Mouse (Mus musculus): Measurements from ENCODE around the gene Traf4.
"Not testable (repeated sequence)": the region's sequence is repeated elsewhere in the genome, so short reads cannot be mapped to it uniquely, and the experiment has no call there.

The Traf4 gene

GRCm38 (mm10) chr11:78143520-78143919, 21.9 kb downstream of the Traf4 start:
- no peak for DNase-seq (ENCODE audit: low spot score in 2 of 2)

DNA sequence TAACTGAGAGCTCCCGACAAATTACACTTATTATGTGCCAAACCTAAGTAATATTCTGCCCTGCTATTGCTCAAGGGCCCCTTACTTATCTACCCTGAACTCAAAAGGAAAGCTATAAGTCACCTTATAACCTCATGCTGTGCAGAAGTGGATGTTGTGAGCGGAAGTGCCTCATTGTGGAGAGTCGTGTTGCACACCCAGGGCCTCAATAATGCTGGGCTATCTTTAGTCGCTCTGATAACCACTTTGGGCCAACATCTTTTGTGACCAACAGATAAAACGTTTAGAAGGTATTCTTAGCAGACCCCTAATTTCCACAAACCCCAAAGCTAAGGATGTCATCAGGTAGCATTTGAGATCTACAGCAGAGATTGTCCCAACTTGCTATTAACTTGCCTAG, 24.7 kb downstream of the Traf4 start:
- DNase-seq (ENCODE audit: low spot score in 2 of 2), result no peak

DNA sequence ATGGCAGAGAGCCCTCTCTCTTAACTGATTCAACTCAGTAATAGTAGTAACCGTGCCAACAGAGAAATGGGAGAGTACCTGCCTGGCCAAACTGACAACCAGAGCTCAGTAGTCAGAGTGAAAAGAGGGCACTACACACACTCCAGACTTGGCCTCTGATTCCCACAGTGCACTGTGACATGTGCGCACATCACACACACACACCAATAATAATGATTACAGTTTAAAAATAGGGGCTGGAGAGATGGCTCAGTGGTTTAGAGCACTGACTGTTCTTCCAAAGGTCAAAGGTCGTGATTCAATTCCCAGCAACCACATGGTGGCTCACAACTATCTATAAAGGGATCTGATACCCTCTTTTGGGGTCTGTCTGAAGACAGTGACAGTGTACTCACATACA, 27.4 kb downstream of the Traf4 start:
- no peak for DNase-seq (ENCODE audit: low spot score in 2 of 2)

DNA sequence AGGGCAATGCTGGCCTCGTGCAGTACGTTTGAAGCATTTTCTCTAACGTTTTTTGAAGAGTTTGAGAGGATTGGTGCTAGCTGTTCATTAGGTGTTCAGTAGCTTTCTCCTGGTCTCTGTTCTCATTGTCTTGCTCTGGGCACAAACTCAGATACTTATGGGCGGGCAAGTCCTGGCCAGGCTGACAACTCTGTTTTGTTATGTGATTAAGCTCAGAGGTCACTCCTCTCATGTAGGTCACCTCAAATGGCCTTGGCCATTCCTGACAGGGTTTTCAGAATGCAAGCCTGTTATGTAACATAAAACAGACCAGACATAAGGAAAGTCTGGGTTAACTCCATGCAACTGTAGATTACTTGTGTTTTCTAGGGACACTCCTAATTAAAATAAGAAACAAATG, 27.8 kb downstream of the Traf4 start:
- no peak for DNase-seq (ENCODE audit: low spot score in 2 of 2)

DNA sequence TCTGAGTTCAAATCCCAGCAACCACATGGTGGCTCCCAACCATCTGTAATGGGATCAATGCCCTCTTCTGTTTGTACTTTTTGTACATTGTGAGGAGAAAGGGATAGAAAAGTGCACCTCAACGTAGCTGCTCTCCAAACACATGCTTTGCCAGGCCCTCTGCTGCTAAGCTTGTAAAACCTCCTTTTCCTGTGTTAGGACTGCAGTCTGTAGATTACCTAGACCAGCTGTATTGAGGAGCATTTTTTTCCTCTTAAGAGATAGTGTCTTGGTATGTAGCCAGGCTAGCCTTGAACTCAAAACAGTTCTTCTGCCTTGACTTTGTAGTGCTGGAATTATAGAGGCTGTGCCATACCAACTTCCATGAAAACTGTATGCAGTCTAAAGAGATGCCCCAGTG, 29.3 kb downstream of the Traf4 start:
- no peak for DNase-seq (ENCODE audit: low spot score in 2 of 2)

GRCm38 (mm10) chr11:78135314-78135713, 30.1 kb downstream of the Traf4 start:
- not testable (repeated sequence) for DNase-seq (ENCODE audit: low spot score in 2 of 2)

DNA sequence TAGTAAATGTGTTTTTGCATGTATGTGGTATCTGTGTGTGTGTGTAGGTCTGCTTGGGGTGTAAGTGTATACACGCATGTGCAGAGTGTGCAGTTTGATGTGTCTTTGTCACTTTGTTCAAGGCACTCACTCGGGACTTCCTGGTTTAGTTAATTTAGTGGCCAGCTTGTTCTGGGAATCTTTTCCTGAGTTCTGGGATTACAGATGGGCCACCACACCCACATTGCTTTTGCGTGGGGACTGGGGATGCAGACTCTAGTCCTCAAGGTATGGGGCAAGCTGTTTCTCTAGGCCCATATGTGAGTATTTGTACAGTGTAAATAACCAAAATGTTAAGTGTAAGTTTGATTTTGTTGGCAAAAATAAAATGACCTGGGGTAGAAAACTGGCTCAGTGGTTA, 31.0 kb downstream of the Traf4 start:
- DNase-seq (ENCODE audit: low spot score in 2 of 2), result no peak

DNA sequence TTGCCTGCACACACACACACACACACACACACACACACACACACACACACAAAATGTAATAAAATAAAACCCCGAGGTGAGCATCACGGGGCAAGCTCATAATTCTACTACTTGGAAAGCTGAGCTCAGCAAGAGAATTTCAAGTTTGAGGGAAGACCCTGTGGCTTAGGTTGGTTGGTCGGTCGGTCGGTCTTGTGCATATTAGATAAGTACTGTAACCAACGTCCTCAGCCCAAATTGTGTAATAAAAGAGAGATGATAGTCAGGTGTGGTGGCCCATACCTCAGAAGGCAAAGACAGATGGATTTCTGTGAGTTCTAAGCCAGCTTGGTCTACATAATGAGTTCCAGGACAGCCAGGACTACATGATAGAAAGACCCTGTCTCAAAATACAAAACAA, 31.5 kb downstream of the Traf4 start:
- no peak for DNase-seq (ENCODE audit: low spot score in 2 of 2)

DNA sequence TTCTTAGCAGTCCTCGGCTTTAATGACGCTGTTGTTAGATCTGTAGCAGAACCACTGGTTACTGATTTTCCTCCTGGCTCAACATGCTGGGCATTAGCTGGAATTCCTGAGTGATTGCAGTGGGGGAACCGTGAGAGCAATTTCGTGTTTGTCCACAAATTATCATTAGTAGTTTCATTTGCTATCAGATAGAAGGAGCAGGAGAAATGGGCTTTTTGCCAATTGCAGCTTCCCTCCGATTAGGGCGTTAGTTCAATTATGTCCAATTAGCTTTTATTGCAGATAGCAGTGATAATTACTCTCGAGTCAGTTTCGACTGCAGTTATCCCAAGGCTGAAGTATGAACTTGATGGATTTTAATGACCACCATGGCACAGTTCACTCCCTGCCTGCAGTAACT, 35.9 kb downstream of the Traf4 start:
- DNase-seq (ENCODE audit: low spot score in 2 of 2), result no peak

GRCm38 (mm10) chr11:78126739-78127138, 38.6 kb downstream of the Traf4 start:
- DNase-seq (ENCODE audit: low spot score in 2 of 2), result no peak

- DNase-seq (ENCODE audit: low spot score in 2 of 2), result no peak
These were observed 39.7 kb downstream of the Traf4 start for GRCm38 (mm10) chr11:78125691-78126090.

DNA sequence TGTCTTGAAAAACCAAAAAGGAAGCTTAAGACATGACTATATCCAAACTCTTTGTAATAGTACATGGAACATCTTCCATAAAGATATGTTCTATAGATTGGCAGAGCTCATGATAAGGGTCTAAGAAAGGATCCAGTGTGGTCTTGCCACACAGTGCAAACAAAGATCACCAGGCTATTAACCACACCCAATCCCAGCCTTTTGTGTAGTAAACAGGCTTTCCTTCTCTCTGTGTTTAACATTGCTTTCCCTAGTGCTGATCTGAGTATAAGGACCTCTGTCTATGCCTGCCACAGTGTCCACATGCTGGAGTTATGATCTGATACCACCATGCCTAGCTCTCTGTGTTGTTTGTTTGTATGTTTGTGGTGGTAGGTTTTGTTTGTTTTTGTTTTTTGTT, 41.6 kb downstream of the Traf4 start:
- no peak for DNase-seq (ENCODE audit: low spot score in 2 of 2)

DNA sequence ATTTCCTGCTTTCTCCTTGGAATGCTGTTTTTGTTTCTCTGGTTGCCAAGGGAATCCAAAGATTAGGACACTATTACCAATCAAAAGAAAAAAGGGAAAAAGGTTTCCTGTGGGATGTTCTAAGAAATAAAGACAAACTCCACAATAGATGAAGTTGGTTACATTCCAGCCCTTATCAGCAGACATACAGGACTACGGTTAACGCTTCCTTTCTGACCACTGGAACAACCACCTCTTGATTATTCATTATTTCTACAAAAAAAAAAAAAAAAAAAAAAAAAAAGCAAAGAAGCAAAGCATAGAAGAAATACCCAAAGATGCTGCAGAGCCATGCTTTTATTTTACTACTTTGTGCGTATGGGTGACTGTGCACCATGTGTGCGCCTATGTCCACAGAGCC, 42.6 kb downstream of the Traf4 start:
- no peak for DNase-seq (ENCODE audit: low spot score in 2 of 2)

DNA sequence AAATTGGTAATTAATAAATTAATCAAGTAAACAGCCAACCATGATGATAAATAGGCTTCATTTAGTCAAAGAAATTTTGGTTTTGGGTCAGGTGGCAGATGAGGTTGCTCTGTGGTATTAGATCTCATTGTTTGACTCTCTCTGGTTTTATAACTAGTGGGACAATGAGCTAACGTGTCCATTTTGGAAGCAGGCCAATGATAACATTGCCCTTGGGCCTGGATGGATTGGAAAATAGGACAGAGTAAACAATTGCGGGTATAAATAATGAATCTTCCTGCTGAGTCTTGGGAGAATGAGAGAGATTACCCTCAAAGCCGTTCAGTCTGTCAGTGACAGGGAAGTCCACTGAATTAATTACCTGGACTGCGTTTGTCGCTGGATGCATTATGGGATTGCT, 44.2 kb downstream of the Traf4 start:
- no peak for DNase-seq (ENCODE audit: low spot score in 2 of 2)

GRCm38 (mm10) chr11:78119898-78120297, 45.5 kb downstream of the Traf4 start:
- no peak for DNase-seq (ENCODE audit: low spot score in 2 of 2)

DNA sequence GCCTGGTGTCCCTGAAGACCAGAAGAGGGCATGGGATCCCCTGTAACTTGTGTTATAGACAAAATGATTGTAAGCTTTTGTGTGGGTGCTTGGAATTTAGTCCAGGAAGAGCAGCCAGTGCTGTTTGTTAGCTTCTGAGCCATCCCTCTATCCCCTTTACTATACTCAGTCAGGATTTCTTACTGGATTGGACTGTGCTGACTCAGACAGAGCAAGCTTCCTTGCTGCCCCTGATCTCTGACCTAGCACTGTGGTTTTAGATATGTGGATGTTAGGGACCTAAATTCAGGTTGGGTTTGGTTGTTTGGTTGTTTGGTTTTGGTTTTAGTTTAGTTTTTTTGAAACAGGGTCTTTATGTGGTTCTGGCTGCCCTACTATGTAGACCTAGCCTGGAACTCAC, 46.9 kb downstream of the Traf4 start:
- no peak for DNase-seq (ENCODE audit: low spot score in 2 of 2)

- DNase-seq (ENCODE audit: low spot score in 2 of 2), result no peak
These were observed 49.3 kb downstream of the Traf4 start for GRCm38 (mm10) chr11:78116146-78116410.

DNA sequence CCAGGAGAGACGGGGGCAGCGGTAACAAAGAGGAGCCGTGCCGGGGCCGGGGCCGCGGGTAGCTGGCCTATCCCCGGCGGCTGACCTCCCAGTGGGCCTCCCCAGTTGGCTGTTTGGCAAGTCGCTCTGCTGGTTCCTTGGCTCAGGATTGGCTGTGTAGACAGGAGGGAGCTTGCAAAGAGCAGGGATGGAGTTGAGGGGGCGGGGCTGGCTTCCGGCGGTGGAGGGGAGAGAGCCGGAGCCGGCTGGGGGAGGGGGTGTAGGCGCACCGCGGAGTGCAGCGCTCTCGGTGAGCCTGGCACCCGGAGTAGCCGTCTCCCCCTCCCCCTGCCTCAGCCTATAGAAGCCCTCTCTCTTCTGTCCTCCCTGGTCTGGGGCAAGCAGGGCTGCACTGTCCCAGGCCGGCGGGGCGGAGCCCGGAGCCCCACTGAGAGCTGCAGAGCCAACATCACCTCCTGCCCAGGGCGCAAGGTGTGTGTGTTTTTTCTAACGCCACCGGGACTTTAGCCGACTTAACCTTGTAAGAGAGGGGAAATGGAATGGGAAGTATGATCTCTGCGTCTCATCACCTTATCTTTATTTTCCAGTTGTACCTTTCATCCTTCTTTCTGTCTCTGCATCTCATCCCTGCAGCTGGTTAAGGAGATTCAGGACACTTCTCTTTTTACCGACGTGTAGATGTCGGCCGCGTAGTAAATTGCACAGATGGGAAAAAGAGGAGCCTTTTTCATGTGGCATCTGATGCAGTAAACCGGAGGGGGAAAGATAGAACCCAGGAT, 49.8 kb downstream of the Traf4 start:
- DNase-seq (ENCODE audit: low spot score in 2 of 2), result peak; percentile 92 to 96

- DNase-seq (ENCODE audit: low spot score in 2 of 2), result no peak
These were observed 50.6 kb downstream of the Traf4 start for GRCm38 (mm10) chr11:78114676-78115366.

DNA sequence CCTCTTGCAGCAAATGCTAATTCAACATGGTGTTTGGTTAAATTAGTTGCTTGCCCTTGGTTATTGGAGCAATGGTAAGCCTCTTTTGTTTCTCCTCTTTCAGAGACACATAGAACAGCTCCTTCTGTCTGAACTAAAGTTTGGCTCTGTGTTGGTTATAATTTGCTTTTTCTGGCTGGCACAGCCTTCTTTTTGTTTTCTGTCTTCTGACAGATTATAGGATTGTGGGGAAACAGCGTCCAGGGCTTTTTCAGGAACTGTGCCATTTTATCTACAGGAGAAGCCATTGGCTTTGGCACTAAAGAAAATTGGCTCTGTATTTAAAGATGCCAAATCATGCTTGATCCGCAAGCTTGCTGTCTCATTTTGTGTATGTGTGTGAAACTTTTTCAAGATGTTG, 51.8 kb downstream of the Traf4 start:
- no peak for DNase-seq (ENCODE audit: low spot score in 2 of 2)

All from urinary bladder, postnatal 4 days (tissue).